Mouse (Mus musculus): Measurements from ENCODE around the gene Runx1.
A peak's percentile ranks its signal among the peaks of the same experiment; 100 is the strongest.

Runx1 gene

DNA sequence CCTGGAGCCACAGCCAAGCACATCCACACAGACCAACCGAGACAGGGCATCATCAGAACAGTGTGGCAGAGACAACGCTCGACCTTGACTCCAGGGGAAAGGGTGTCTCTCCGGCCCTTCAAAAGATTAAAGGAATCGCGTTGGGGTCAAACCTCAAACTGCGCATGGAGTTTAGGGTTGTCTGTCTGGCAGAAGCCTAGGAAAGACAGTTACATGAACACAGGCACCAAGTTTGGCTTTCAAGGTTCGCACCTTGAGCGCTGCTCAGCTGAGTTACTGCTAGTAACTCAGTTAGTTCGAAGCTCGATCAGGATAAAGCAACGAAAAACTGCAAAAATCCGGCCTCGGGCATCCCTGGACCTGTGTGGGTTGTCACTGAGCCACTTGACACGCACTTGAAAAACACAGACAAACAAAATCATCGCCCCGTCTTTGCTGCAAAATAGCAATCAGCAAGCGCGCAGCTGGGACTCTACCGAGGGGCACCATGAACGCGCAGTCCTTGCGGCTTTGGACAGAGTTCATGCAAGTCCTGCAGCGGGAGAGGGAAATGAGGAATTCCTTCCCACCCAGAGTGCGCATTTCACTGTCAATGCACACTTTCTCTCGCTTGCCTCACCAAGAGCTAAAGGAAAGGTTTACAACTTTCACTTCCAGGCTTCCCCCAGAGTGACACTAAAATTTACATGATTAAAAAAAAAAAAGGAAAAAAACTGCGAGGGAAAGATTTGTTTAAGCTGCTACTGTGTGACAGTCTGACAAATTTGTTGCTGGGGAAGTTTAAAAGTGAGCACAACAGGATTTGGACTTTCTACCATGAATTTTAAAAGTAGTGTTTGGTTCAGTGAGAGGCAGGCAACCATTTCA lies 126.2 kb downstream of the Runx1 start:
- no peak for DNase-seq (ENCODE audit: low read depth, low spot score)

DNA sequence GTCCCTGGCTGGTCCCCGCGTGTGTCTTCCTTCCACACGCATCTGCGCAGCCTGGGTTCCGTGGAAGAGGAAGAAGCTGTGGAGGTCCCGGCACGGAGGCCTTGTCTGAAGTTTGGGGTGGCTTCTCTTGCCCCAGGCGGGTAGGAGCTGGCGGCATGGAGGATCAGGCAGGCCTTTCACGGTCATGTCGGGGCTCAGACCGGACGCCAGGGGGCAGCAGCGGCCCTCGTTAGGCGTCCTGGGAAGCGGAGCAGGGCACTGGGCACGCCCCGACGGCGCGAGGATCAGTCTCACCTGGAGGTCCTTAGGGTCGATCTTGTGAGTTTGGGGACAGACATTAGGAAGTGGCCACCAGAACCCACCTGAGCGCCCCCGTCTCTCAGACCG lies 127.3 kb downstream of the Runx1 start:
- DNase-seq (ENCODE audit: low read depth, low spot score) = peak; percentile 88

DNA sequence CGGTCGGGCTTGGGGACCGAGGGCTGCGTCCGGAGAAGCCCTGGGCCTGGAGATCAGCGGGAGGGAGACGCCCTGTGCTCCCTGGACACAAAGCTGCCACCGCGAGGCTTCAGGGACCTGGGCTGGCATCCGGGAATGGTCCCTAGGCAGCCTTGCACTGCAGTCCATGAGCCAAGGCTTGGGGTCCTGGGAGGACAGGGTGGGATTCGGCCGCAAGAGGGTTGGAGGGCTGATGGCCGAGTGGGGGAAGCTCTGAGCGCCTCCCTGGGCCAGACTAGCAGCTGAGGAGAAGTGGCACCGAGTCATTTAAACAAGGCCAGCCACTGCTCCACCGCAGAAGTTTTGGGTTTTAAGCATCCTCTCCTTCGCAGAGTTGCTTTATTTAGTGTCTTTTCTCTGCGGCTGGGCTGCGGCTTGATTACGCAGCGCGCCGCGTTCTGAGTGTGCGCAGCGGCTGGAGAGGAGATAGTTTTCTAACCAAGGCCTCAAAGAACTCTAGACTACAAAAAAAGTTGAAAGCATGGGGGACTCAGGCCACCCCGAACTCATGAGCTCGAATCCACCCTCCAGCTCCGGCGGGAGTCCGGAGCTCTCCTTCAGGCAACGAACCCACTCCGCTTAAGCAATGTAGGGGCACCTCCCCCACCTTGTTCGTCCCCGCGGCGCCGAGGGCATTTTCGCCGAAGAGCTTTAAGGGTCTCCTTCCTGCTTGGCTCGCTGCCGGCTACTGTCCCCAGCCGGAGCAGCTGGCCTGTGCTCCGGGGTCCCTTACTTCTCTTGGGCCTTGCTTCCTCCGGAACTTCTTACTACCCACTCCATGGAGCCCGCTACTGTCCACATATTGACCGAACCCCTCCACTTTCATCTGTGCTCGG lies 128.0 kb downstream of the Runx1 start:
- DNase-seq (ENCODE audit: low read depth, low spot score) = no peak

DNA sequence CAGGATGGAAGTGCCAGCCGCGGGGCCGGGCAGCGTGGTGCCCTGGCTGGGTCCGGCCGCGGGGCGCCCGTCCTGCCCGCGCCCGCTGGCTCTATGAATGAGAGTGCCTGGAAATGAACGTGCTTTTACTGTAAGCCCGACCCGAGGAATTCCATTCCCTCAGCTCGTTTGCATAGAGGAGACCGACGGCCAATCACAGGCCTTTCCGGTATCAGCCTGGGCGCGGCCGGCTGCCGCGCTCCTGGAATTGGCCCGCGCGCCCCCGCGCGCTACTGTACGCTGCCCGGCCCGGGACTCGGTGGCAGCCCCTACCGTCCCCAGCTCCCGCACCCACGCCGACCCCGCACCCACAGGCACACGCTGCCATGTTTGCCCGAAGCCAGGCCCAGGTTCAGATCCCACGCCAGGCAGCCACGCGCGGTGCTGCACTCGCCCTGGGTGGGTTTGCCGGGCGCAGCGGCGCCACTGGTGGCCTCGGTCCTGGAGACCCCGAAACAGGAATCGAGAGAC lies 128.7 kb downstream of the Runx1 start:
- DNase-seq (ENCODE audit: low read depth, low spot score) = peak; percentile 91

DNA sequence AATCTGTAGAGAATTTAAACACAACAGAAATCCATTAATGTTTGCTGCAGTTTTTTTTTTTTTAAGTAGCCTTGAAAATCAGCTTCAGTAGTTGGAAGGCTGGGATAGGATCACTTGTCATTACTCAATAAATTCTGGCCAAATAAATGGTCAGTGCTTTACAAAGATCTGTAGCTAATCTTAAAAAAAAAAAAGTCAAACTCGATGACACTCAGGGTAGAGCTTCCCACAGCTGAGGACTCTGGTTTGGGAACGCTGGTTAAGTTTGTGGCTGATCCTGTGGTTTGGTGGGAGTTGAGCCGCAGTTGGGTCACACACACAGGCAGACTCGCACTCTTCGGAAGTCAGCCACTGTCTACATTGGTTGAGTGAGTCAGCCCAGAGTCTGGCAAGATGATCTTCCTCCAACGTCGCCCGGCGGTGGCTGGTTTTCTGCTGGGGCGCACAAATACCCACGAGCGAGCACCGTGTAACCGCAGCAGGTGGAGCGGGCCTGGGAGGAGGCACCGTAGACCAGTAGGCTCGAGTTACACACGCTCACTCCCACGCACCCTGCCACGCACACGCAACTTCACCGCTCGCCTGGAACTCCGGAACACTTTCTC lies 129.4 kb downstream of the Runx1 start:
- DNase-seq (ENCODE audit: low read depth, low spot score) = no peak

- DNase-seq (ENCODE audit: low read depth, low spot score) = no peak
These were observed 130.0 kb downstream of the Runx1 start for GRCm38 (mm10) chr16:92695981-92696380.

DNA sequence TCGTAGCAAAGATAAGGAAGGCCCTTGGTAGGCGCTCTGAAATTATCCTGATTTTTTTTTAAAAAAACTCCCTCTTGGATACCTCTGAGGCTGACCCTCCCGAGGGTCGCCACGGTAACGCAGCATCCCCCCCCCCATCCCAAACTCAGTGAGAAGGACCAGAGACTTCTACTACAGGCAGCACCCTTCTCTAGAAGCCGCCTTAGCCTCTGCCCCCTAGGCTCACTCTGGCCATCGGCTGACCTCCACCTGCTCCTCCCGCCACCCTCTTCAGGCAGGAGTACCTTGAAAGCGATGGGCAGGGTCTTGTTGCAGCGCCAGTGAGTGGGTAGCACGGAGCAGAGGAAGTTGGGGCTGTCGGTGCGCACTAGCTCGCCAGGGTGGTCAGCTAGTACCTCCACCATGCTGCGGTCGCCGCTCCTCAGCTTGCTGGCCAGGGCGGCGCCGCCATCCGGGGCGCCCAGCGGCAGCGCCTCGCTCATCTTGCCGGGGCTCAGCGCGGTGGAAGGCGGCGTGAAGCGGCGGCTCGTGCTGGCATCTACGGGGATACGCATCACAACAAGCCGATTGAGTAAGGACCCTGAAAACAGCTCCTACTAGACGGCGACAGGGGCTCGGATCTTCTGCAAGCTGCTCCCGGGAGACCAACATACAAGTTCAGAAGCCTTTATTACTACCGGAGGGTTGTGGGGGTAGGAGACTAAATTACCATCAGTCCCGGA lies 130.6 kb downstream of the Runx1 start:
- DNase-seq (ENCODE audit: low read depth, low spot score) = no peak

- DNase-seq (ENCODE audit: low read depth, low spot score) = no peak
These were observed 131.3 kb downstream of the Runx1 start for GRCm38 (mm10) chr16:92694496-92695106.

- no peak for DNase-seq (ENCODE audit: low read depth, low spot score)
These were observed 135.2 kb downstream of the Runx1 start for GRCm38 (mm10) chr16:92690759-92691158.

GRCm38 (mm10) chr16:92688941-92689340 lies 137.0 kb downstream of the Runx1 start:
- DNase-seq (ENCODE audit: low read depth, low spot score) = no peak

DNA sequence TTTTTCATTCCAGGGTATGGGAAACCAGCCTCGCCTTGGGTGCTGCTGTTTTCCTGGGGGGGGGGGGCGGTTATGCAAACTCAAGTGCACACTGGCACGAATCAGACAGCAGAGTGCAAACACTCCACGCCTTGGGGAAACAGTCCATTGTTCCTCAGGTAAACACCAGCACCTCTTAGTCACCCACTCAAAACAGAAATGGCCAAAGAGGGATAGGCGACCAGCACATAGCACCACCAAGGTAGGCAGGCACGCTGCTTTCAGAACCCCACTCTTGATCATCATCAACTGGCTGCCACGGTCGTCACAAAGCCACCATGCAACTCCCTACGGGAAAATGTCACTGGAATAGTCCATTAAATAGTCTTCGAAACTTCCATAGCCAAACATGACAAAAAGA lies 139.0 kb downstream of the Runx1 start:
- DNase-seq (ENCODE audit: low read depth, low spot score) = no peak

- DNase-seq (ENCODE audit: low read depth, low spot score) = no peak
These were observed 140.1 kb downstream of the Runx1 start for GRCm38 (mm10) chr16:92685766-92686315.

DNA sequence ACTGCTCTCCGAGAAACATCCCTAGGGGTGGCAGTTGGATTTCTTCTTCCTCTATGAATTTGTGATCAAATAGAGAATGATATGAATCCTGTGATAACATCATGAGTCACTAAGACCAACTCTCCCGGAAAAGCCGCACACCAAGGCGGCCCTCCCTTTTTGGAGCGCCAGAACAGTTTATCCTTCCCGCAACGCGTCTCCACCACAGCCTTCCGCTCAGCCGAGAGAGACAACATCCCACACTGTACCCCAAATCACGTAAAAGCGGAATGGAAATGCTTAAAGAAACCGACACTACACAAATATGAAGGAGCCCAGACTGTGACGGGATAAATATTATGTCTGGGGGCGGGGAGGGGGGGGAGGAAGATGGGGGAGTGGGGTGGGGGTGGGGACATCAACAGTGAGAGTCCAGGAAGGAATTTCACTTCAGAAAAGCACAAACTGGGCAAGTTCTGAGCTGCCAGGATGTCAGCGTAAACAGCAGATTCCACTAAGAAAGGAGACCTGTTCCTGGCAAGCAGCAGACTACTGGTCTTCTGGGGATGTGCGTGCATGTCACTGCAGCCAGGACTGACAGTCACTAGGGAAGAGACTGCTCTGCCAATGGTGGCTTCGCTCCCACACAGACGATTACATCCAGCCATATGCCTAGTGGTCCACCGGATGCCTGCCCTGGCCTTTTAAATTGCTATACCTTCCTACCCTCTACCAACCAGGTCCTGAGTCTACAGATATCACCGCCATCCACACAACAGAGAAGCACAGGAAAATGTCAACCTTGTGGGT lies 141.3 kb downstream of the Runx1 start:
- DNase-seq (ENCODE audit: low read depth, low spot score) = no peak

DNA sequence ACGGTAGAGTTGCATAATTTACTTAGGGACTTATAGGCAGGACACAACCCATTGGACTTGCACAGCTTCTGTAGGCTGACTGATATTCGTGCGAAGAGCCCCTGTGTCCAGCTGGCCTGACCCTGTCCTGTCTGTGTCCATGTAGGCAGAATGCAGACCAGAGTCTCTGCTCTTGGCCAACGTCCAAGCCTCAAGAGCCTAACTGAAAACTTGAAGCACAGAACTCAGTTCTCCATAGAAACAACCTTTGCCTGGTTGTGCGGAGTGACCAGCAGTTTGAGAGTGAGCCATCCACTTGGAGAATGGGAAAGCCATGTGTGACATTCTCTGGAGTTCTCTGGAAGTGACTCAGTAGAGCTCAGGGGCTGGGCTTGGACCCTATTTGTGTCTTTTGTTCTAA lies 149.3 kb downstream of the Runx1 start:
- no peak for DNase-seq (ENCODE audit: low read depth, low spot score)

DNA sequence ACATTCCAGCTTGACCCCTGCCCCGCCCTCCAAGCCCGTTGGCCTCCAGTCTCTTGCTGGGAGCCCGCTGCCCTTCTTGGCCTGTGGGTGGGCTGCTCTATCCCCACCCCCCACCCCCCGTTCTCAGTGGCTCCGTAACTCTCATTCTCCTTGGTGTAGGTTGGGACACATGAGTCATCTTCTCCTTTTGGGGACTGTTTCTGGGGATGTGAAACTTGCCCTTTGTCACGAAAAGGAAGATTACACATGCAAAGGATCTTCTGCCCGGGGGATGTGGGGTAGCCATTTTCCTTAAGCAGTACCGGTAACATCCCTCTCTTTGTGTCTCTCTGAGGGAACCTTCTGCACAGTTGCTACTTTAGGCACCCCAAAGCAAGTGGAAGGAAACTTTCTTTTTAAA lies 150.3 kb downstream of the Runx1 start:
- DNase-seq (ENCODE audit: low read depth, low spot score) = no peak

DNA sequence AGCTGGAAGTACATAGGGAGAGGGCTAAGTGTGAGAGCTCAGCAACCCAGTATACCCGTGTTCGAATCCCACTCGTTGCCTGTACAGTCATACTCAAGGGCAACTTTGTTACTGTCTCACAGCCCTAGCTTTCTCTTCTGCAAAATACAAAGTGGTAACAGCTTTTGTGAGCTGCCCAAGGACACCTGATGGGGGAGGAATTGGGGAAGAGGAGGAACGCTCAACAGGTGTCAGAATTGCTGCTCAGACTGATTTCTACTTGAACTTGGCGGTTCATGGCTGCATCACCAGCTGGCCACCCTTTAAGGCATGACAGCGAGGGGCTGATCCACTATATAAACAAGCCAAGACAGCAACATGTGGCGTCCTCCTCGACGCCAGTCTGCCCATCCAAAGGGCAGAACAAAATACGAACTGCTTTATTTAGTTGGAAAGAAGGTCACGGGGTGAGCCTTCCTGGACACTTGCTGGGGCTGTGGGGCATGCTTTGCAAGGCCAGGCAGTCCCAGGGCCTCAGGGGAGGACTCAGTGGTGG lies 151.0 kb downstream of the Runx1 start:
- DNase-seq (ENCODE audit: low read depth, low spot score) = no peak

- no peak for DNase-seq (ENCODE audit: low read depth, low spot score)
These were observed 151.7 kb downstream of the Runx1 start for GRCm38 (mm10) chr16:92674121-92674816.

GRCm38 (mm10) chr16:92668807-92669206 lies 157.1 kb downstream of the Runx1 start:
- DNase-seq (ENCODE audit: low read depth, low spot score) = no peak

DNA sequence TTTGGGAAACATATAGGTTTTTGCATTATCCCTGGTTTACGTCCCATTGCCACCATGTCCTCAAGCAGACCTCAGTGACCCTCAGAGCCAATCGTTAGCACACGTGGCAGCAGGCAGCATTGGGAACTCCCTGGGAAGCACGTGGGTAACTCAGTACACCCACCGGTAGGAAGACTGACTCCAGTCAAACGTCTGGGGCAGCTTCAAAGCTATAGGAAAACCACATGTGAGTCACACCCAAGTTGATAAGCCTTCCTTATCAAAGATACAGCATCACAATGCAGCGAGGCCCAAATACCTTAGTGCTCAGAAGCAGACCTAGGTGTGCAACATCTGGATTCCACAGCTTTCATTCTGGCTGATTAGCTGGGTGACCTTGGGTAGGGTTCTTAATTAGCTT lies 164.2 kb downstream of the Runx1 start:
- no peak for DNase-seq (ENCODE audit: low read depth, low spot score)
